Mouse (Mus musculus) embryonic facial prominence, embryonic 11.5 days (tissue): ENCODE measurements around the gene Cops7a. TPM values are rescaled to one million over a fixed set of nuclear protein-coding genes. Genes with fewer than 3 reads are reported as not detected.

Experiments
- ATAC-seq: fragments of 200-750 bp; cut with Nextera tagmentation; replicated peaks from 2 replicates; pipeline ENCODE4 v1.8.0; 2017; ENCODE audit warnings: low read depth; ENCODE audit not compliant: insufficient number of reproducible peaks, low FRiP score, low TSS enrichment
- DNase-seq: peaks from one replicate; pipeline ENCODE4 v3.0.0-alpha.2; 2015; ENCODE audit warnings: low spot score
- H3K27ac ChIP-seq: fragments of 300-500 bp; sonication (generic); replicated peaks from 2 replicates; pipeline ENCODE4 v1.5.1; 2014; ENCODE audit warnings: mild to moderate bottlenecking, low read depth, low read length, control low read depth
- H3K27me3 ChIP-seq: fragments of 300-500 bp; sonication (generic); 2 replicates; pipeline ENCODE4 v1.6.1; 2014; ENCODE audit warnings: mild to moderate bottlenecking, low read length, moderate library complexity, mixed read lengths; ENCODE audit not compliant: control insufficient read depth, insufficient read depth
- H3K36me3 ChIP-seq: fragments of 300-500 bp; sonication (generic); replicated peaks from 2 replicates; pipeline ENCODE4 v1.6.1; 2014; ENCODE audit warnings: low read depth, mild to moderate bottlenecking, low read length, moderate library complexity, mixed read lengths; ENCODE audit not compliant: control insufficient read depth, insufficient read depth
- H3K4me1 ChIP-seq: fragments of 300-500 bp; sonication (generic); 2 replicates; pipeline ENCODE4 v1.6.1; 2014; ENCODE audit warnings: low read length, mixed read lengths; ENCODE audit not compliant: control insufficient read depth, insufficient read depth
- H3K4me2 ChIP-seq: fragments of 300-500 bp; sonication (generic); 2 replicates; pipeline ENCODE4 v1.6.1; 2014; ENCODE audit warnings: low read depth, mild to moderate bottlenecking, control low read depth, low read length, moderate library complexity
- H3K4me3 ChIP-seq: fragments of 300-500 bp; sonication (generic); 2 replicates; pipeline ENCODE4 v1.5.1; 2014; ENCODE audit warnings: low read depth, low read length, control low read depth
- H3K9ac ChIP-seq: fragments of 300-500 bp; sonication (generic); replicated peaks from 2 replicates; pipeline ENCODE4 v1.6.1; 2014; ENCODE audit warnings: mild to moderate bottlenecking, control low read depth, low read length
- H3K9me3 ChIP-seq: fragments of 300-500 bp; sonication (generic); replicated peaks from 2 replicates; pipeline ENCODE4 v1.6.1; 2016; ENCODE audit warnings: mild to moderate bottlenecking, low read length, inconsistent platforms, mixed read lengths; ENCODE audit not compliant: control insufficient read depth
- WGBS: fragments of 180-500 bp; shearing (Covaris S2); extraction: QIAGEN DNeasy Blood & Tissue Kit; methylation state at CpG from one replicate; pipeline ENCODE4 v1.1.7; 2014; 5-methylcytosine and 5-hydroxymethylcytosine counted together
- polyA plus RNA-seq: library from polyadenylated mRNA; unstranded; fragments of >200 nt; fragmentation: Nextera tagmentation; extraction: Ambion mirVana; gene quantifications from 2 replicates; pipeline ENCODE4 v1.2.1, GENCODE M21; 2014

The Cops7a gene
- polyA plus RNA-seq, 1 experiment from 2014 or later, result 118 TPM

DNA sequence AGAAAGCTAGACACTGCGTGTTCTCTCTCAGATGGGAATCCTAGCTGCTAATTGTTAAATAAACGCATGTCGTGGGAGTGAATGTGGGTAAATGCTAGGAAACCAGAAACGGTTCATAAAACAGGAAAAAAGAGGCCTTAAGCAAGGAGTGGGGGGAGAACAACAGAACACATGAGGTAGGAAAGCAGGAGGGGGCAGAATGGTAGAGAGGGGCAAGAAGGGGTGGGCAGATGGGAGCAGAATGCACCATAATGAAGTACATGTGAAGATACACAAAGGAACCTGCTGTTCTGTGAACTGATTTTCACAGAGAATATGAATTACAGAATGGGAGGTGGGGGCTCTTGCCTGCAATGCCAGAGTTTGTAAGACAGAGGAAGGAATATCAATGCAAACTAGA lies 26.9 kb upstream of the Cops7a start:
- DNase-seq (no peak), ATAC-seq (no peak)
- WGBS, result 68% methylated on average over 4 of the region's 4 CpGs
- no peaks in the 10 kb centered on the region for H3K9me3 ChIP-seq
- no peaks in the 10 kb centered on the region for H3K36me3 ChIP-seq
- H3K9ac ChIP-seq, result no peak overlapping the region
- no peak overlapping the region for H3K4me2 ChIP-seq
- H3K4me3 ChIP-seq, result no peak overlapping the region
- H3K4me1 ChIP-seq, result peaks cover 6% of the 10 kb centered on the region; the same call in 1 of the 2 replicates
- no peak overlapping the region for H3K27ac ChIP-seq
- H3K27me3 ChIP-seq, result peaks cover 27% of the 10 kb centered on the region

- H3K9me3 ChIP-seq, result no peaks in the 10 kb centered on the region
- 72% methylated on average over 4 of the region's 4 CpGs for WGBS
- H3K4me3 ChIP-seq, result no peak overlapping the region
- ATAC-seq (no peak), DNase-seq (peak; percentile 59)
- no peak overlapping the region for H3K4me2 ChIP-seq
- no peaks in the 10 kb centered on the region for H3K36me3 ChIP-seq
- no peak overlapping the region for H3K9ac ChIP-seq
- no peaks in the 10 kb centered on the region for H3K4me1 ChIP-seq
- no peaks in the 10 kb centered on the region for H3K27me3 ChIP-seq
- H3K27ac ChIP-seq, result no peak overlapping the region
Measured at GRCm38 (mm10) chr6:124967766-124968165, 2.4 kb upstream of the Cops7a start.

- H3K4me3 ChIP-seq, result no peak overlapping the region
- H3K9me3 ChIP-seq, result no peaks in the 10 kb centered on the region
- 97% methylated on average over 7 of the region's 7 CpGs for WGBS
- no peaks in the 10 kb centered on the region for H3K36me3 ChIP-seq
- ATAC-seq (no peak), DNase-seq (no peak)
- no peaks in the 10 kb centered on the region for H3K27me3 ChIP-seq
- H3K27ac ChIP-seq, result no peak overlapping the region
- no peaks in the 10 kb centered on the region for H3K4me1 ChIP-seq
- H3K9ac ChIP-seq, result no peak overlapping the region
- no peak overlapping the region; the same call in 1 of the 2 replicates for H3K4me2 ChIP-seq
Measured at GRCm38 (mm10) chr6:124966466-124967118, 1.3 kb upstream of the Cops7a start.

- Histone ChIP-seq H3K36me3 (no peaks in the 10 kb centered on the region), H3K9ac (peak overlapping the region; percentile 91), H3K9me3 (no peaks in the 10 kb centered on the region), H3K27ac (peak overlapping the region; percentile 82), H3K4me3 (peak overlapping the region; percentile 71), H3K4me2 (peak overlapping the region; percentile 92), H3K4me1 (no peaks in the 10 kb centered on the region), H3K27me3 (no peaks in the 10 kb centered on the region)
- ATAC-seq (no peak), DNase-seq (no peak)
- 17% methylated on average over 15 of the region's 15 CpGs for WGBS
Measured at GRCm38 (mm10) chr6:124965747-124966146, 409 bp upstream of the Cops7a start.

DNA sequence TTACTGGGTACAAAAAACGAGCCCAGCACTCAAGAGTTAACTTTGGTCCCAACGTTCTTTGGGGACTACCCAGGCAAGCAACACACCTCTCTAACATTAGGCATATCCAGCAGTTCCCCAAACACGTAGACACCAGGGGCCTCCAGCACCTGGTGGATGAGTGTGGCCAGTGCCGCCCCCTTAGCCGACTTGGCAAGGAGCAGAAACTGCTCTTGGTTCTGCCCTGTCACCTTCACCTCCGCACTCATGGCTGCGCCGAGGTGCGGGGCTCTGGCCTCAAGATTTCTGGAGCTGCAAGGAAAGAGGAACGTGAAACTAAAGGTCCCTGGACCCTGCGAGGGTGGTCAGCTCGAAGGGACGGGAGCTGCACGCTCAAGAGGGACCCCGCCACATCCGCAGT lies 700 bp downstream of the Cops7a start:
- Histone ChIP-seq H3K27ac (no peak overlapping the region), H3K4me3 (peak overlapping the region; percentile 71), H3K27me3 (no peaks in the 10 kb centered on the region), H3K9ac (peak overlapping the region; percentile 91), H3K4me1 (no peaks in the 10 kb centered on the region), H3K9me3 (no peaks in the 10 kb centered on the region), H3K4me2 (peak overlapping the region; percentile 92), H3K36me3 (no peaks in the 10 kb centered on the region)
- 46% methylated on average over 16 of the region's 16 CpGs for WGBS
- ATAC-seq, result peak; percentile 30; the same call in 1 of the 2 replicates
- DNase-seq, result no peak

DNA sequence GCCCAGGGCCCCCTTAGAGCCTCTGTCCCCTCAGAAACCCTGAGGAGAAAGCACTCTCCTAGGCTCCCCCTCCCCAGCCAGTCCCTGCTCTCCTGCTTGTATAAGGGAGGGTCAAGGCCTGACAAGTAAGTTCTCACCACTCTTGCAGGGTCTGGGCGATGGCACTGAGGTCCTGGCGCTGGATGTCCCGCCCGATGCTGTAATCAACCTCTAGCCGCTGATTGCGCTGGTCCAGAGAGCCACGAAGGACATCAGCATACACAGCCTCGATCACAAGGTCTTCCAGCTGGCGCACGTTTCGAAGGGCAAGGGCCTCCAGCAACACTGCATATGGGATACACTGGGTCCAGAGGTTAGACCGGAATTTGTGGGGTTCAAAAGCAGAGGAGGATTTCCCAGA lies 4.3 kb downstream of the Cops7a start:
- DNase-seq (no peak), ATAC-seq (no peak)
- Histone ChIP-seq H3K4me3 (no peak overlapping the region), H3K4me1 (no peaks in the 10 kb centered on the region), H3K9me3 (no peaks in the 10 kb centered on the region), H3K36me3 (peaks cover 4% of the 10 kb centered on the region), H3K27ac (no peak overlapping the region), H3K4me2 (no peak overlapping the region), H3K9ac (no peak overlapping the region), H3K27me3 (no peaks in the 10 kb centered on the region)
- WGBS, result 90% methylated on average over 12 of the region's 12 CpGs

GRCm38 (mm10) chr6:124959960-124960359 lies 5.4 kb downstream of the Cops7a start:
- Histone ChIP-seq H3K27ac (no peak overlapping the region), H3K4me3 (no peak overlapping the region), H3K4me2 (no peak overlapping the region), H3K27me3 (no peaks in the 10 kb centered on the region), H3K9ac (no peak overlapping the region), H3K9me3 (no peaks in the 10 kb centered on the region), H3K4me1 (no peaks in the 10 kb centered on the region), H3K36me3 (peaks cover 4% of the 10 kb centered on the region)
- ATAC-seq, result no peak
- WGBS, result 93% methylated on average over 13 of the region's 13 CpGs
- DNase-seq, result no peak

DNA sequence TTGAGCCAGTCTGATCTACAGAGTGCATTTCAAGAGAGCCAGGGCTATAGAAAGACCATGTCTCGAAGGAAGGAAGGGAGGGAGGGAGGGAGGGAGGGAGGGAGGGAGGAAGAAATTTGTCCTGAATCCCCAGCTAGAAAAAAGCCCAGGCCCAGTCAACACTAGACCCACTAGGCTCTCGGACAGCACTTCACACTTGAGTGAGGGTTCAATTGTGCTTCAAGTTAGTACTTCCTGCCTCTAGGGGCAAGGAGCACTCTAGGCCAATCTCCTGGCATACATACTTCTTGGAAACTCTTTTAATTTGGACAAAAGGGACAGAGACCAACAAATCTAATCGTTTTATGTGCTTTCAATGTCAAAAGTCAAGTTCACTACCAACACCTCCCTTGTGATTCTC lies 7.2 kb downstream of the Cops7a start:
- Histone ChIP-seq H3K4me2 (no peak overlapping the region), H3K36me3 (peaks cover 4% of the 10 kb centered on the region), H3K27me3 (no peaks in the 10 kb centered on the region), H3K4me1 (no peaks in the 10 kb centered on the region), H3K9me3 (no peaks in the 10 kb centered on the region), H3K27ac (no peak overlapping the region), H3K4me3 (no peak overlapping the region), H3K9ac (no peak overlapping the region)
- WGBS, result 93% methylated on average over 3 of the region's 3 CpGs
- DNase-seq, result no peak
- ATAC-seq, result no peak
